Mouse (Mus musculus): ENCODE data around the gene Smad3.

Gene Smad3

DNA sequence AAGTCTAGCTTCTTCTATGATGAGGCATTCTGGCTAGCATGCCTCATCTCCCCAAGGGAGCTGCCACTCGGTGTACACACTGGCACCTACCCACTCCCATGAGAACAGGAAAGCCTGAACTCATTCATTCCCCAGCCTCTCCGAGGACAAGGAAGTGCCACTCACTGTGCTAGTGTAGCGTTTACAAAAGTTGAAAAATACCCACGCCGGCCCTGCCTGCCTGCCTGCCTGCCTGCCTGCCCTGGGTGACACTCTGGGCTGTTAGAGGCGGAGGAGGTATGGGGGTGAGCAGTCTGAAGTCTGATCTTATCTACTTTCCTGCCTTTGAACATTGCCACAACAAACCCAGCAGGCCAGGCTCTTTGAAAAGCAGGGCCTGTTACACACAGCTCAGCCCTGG, 37.1 kb downstream of the Smad3 start:
- peak in 1 of 2 experiments; percentile 56 for DNase-seq (ENCODE audit: low spot score in 2 of 2)

DNA sequence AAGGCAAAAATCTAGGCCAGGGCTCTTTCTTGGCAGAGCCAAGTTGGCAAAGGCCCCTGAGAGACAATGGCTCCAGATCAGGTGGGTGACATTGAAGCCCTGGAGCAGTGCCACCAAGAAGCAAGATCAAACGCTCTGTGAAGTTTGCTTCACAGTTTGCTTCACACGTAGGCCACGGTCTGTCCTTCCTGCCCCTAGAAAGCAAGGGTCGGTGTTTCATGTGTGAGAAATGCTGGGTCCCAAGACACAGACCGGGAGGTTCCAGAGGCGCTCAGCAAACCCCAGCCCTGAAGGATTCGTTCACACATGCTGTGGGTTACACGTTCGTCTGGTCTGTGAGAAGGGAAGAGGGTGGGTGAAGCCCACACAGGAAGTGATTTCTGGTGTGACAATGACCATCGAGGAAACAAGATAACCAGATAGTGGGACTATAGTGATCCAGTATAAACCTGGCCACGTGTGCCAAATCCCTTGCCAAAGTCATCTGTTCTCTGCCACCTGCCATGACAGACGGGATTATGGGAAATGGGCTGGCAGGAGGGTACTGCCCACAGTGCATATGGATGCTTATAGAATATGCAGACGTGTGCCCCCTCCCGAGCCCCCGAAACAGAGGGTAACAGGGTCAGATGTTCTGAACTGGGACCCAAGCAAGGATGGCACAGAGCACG, 37.9 kb downstream of the Smad3 start:
- DNase-seq (ENCODE audit: low spot score in 2 of 2) = no peak

DNA sequence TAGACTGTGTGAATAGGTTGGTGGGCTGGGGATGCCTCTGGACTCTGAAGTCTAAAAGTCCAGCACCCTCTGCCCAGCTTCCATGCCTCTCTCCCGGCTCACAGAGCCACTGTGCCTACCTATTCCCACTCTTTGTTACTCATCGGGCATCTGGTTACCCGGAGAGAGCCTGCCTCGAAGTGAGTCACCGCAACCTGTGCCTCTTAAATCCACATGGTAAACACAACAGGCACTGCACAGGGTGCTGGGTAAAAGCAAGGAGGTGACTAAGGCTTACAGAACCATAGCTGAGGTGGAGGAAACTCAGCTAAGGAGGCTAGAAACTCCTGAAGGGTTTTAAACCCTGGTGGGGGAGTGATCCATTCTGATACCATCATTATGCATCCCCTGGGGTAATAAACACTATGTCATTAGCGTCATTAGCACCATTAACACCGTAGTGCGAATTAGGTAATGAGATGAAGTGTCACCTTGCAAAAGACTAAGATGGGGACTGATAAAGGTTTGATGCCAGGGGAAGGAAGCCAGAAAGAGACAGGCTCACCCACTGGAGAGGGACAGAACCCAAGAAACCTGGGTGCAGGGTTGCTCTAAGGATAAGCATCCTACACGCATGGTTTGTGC, 38.9 kb downstream of the Smad3 start:
- no peak for DNase-seq (ENCODE audit: low spot score in 2 of 2)

DNA sequence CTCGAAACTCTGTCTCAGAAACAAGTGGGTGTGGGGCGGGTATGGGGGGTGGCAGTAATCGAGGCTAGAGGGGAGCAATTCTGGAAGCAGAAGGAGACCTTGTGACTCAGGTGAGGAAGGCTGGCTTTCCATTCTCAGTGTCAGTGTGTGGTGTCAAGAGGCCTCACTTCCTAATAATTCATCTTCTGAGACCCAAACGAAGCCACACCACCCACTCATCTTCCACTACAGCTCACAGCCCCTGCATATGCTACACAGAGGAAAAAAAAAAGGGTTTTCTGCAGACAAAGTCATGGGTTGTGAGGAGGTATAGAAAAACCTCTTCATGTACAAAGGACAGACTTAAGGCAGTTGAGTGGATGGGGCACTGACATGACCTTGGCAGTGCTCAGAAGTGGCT, 39.6 kb downstream of the Smad3 start:
- no peak for DNase-seq (ENCODE audit: low spot score in 2 of 2)

DNA sequence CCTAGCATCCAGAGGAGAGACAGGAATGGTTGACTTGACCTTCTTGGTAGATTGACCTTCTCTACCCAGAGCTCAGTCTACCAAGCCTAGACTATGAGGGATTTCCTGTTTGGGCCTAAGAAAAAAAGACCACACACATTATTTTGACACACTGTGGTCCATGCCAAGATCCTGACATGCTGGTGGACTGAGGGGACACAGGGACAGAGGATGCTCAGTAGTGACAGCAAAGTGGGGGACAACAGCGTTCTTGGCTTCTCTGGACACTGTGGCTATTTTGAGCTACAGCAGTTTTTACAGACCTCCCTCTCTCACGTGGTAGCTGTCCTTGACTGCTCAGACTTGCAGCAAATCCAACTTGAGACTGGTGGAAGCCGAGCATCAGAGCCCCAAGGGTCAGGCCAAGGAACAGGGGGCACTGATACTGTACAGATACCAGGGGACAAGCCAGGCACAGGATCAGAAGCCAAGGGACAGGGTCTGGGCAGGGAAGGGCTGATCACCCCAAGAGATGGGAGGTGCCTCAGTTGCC, 40.3 kb downstream of the Smad3 start:
- no peak for DNase-seq (ENCODE audit: low spot score in 2 of 2)

DNA sequence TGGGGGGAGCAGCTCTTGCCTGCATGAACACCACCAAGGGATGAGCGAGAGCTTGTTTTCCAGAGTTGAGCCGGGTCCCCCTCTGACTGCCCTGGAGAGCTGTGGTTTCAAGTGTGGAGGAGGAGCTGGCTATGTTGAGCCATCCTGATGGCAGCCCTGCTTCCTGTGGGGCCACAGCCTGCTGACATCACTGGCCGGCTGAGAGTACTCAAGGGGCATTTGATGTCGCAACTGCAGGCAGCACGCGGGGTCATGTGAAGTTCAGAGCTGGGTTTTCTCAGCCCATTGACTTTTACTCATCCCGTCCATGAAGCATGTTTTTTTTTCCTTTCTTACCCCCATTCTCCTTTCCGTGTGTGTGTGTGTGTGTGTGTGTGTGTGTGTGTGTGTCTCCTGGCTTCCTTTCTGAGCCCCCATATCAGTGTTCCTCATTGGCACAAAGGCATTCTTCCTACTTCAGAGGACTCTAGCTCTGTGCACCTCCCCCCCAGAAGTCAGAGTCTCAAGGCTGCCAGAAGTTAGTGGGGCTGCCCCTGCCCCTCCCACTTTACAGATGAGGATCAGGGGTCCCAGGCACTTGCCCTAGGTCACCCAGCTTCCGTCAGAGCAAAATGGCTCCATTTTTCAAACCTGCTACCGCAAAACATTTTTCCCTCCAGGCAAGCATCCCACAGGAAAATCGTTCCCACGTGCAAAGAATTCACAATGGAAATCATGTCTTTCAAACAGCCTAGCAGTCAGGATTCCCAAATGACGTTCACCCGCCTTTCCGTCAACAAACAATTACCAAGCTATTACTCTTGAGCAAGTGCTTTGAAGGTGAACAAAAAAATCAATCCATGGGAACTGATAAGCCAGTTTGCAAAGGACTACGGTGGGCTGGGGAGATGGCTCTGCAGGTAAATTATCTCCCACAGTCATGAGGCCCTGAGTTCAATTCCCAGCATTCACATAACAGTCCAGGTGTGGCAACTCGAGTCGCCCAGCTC, 41.4 kb downstream of the Smad3 start:
- DNase-seq (ENCODE audit: low spot score in 2 of 2) = peak; percentile 51 to 82

DNA sequence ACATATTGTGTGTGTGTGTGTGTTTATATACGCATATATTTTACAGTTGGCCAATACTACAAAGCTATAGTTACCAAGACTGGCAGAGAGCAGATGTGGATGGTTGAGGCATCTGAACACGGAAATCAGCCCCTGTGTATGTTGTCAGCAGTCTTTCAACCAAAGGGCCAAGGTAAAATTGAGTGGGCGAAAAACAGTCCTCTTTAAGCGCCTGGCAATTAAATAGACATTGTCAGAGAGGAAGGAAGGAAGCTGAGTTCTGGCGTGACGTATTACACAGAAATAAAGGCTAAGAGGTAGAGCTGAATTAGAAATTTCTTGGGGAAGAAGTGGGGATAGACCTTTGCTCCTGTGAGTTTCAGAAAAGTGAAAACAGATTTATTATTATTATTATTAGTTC, 43.2 kb downstream of the Smad3 start:
- no peak for DNase-seq (ENCODE audit: low spot score in 2 of 2)

DNA sequence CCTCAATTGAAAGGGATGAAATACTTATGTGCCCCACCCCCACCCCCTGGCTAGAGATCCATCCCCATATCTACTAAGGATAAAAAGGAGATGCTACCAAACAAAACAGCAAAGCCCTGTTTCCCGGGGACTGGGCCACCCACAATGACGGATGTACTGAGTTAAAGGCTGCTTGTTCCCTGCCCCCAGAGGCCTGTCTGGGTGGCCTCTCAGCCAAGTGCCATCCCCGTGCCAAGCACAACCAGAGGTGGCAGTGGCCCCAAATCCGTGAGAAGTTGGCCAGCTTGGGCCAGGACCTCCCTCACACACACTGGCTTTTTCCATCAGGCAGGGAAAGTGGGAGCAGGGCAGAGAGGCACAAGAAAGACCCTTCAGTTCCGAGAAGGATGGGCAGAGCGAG, 45.0 kb downstream of the Smad3 start:
- no peak for DNase-seq (ENCODE audit: low spot score in 2 of 2)

DNA sequence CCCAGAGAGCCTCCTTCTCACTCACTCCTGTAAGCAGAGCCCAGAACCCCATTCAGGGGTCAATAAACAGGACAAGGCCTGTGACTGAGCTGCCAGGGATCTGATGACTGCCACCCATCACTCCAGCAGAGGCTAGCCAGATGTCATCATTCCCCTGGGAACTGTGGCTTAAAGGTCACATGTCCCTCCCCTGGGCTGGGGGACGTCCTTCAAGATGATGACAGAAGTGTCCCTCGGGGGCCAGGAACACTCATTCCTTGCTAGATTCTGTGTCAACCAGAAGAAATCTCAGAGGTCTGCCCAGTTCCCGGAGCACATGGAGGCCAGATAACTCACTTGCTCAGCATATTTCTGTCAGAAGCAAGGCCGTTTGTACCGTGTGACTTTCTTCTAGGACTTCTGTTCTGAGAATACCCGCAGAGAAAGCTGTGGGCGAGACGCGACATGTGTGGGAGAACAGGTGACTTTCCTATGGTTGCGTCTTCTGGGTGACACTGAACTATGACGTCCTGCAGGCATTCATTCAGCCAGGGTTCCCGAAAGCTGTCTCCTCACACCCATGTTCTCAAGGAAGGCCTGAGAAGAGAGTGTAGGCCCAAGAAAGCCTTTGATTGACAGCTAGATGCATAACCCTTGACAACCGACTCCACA, 46.1 kb downstream of the Smad3 start:
- DNase-seq (ENCODE audit: low spot score in 2 of 2) = no peak

DNA sequence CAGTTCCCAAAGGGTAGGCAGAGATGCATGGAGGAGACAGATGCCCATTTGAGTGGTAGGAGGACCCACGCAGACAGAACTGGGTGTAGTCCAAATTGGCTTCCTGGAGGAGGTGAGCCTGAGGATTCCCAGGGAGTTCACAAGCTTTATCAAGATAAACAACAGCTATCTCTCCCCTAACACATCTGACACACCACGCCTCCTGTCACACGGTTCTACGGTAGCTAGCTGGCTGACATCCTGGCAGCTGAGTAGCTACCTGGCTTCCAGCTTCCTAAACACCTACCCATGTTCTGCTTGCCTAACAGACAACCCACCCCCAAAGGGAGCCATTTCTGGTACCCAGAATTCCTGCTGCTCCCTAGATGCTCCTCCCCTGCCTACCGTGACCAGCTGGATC, 47.9 kb downstream of the Smad3 start:
- DNase-seq (ENCODE audit: low spot score in 2 of 2) = no peak

DNA sequence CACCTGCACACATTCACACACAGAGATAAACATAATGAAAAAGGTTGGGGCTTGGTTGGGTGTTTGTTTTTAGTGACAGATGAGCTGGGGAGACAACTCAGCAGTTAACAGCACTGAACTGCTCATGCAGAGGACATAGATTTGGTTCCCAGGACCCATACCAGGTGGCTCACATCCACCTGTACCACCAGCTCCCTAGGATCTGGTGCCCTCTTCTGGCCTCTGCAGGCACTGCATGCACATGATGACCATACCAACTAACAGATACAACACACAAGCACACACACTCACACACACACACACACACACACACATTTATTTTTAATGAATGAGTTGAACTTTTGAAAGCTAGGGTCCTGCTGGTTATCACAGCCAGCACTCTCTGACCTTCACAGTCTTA, 48.5 kb downstream of the Smad3 start:
- no peak for DNase-seq (ENCODE audit: low spot score in 2 of 2)

DNA sequence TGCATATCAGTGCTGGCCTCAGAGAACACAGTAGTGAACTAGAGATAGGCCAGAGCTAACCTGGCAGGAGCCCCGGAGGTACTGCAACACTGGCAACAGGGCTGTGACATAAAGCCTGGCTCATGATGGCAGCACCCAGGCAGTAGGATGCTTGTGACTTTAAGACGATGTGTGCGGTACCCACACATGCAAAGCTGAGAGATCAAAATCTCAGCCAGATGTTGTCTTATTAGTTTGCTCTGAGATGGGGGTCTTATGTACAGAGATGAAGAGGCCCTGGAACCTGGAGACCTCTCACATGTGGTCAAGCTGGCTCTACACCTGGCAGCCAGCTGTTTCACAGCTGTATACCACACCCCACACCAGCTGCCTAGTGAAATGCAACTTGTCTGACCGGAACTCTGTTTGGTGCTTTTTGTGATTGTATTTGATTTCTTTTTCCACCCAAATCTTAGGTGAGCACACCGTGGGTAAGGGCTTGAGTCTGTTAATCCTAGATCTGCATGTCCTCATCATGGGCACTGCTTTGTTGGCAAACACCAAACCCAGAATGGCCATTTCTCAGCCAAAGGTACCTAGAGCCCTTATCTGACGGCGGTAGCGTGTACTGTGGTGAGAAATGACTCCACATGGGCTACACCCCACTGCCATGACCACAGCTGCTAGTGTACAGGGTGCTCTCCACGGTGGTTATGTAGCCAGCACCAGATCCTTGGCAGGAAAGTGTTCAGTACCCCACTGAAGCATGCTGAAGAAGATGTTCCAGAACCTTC, 49.8 kb downstream of the Smad3 start:
- DNase-seq (ENCODE audit: low spot score in 2 of 2) = no peak

DNA sequence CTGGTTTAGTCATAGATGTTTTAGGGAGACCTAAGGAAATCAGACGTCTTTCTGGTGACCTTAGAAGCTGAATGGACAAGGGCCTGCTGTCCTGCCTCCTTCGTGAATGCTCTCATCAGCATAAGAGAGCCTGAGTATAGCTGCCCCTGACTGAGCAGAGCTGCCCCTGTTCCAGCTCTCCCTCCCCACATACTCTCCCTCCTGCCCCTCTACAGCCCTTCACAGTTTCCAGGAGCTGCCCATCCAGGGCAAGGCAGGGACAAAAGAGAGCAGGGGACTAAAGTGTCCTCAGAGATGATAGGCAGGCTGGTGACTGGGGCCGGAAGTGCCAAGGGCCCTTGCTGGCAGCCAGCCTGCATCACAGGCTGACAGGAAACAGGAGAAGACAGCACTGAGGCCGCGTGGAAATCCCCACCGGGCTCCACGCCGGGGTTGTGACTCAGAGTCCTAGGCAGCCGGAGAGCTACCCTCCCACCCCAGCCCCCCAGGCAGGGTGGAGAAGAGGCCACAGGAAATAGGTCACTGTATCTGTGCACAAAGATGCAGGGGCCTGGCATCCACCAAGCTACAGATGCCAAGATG, 51.6 kb downstream of the Smad3 start:
- peak in 1 of 2 experiments; percentile 62 for DNase-seq (ENCODE audit: low spot score in 2 of 2)

DNA sequence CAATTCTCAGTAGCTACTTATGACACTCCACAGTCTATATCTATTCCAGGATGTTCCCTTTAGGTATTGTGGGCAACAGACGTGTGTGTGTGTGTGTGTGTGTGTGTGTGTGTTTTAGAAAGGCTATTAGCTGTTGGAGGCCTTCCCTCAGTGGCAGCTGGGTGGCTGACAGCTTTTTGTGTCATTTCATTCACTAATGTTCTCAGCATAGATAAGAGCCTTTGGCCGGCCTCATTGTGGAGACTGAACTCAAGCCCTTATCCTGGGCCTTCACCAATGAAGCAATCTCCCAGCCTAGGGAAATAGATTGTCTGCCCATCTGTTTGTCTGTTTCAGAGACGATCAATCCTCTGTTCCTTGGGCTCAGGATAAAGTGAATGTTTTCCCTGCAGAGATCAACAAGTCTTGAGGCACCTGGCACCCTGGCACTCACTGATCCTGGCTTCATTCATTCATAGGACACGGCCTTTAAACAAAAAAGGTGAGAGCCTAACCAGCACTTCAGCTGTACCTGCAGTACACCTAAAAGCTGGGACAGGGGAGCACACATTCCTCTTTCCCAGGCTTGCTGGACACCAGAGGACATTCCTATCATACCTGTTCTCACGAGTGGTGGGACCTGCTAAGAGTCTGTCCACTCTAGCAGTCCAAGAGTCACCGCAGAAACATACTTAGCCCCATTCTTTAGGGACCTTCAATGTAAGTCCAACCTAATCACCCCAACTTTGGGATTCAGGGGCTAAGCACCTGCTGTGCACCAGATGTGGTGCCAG, 52.6 kb downstream of the Smad3 start:
- no peak for DNase-seq (ENCODE audit: low spot score in 2 of 2)

DNA sequence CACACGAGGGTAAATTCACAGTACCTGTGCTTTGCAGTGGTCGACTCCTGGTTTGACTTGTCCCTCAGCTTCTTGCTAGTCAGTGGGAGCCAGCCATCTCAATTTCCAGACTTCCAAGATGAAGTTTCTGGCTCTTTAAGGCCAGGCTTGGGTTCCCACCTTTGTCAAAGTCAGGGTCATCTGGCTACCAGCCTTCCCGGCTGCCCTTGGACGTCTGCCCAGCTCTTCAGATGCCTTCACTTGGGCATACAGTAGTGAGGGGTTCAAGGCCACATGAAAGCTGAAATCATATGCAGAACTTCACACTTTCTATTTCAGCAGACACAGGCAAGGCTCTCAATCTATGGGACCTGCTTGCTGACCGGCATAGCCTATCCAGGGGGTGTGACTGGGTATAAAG, 53.7 kb downstream of the Smad3 start:
- no peak for DNase-seq (ENCODE audit: low spot score in 2 of 2)

DNA sequence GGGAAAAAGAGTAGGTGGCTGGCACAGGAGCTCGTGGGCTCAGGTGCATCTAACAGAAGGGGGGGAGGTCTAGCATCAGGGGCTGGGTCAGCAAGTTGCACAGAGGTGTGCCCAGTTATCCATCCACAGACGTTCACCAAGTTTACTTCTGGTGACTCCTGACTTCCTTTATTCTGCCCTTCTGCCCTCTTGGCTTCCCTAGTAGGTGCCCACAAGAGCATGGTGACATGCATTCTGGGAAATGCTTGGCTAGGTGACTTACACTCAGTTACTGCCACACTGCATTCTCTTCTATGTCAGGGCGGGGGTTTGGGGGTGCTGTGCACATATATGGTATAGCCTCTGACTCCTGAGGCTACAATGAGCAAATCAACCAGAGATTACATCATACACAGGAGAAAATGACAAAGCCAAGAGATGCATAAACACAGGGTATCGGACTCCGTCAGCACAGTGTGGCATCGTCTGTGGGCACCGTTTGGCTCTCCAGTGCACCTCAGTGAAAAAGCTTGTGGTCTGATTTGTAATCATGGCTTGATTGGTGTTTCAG, 54.5 kb downstream of the Smad3 start:
- DNase-seq (ENCODE audit: low spot score in 2 of 2) = no peak

DNA sequence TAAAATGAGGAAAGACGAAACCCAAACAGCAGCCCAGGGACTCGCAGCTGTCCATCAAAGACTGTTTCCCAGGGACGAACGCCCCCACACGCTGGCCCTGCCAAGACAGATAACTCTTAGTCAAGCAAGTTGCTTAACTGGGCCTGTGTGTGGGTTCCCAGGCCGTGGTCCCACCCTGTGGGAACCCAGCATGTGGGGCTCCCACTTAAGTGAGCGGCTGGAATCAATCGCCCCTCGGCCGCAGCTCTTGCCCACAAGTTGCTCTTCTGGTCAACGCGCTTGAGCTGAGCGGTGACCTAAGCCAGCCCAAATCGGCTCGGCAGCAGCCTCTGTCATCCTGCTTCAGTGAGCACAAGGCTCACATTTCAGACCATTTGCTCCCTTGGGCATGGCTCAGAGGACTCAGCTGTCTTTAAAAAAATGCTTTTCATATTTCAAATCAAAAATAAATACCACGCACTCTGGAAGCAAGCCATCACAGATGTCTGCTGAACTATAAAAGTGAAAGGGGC, 55.2 kb downstream of the Smad3 start:
- no peak for DNase-seq (ENCODE audit: low spot score in 2 of 2)

DNA sequence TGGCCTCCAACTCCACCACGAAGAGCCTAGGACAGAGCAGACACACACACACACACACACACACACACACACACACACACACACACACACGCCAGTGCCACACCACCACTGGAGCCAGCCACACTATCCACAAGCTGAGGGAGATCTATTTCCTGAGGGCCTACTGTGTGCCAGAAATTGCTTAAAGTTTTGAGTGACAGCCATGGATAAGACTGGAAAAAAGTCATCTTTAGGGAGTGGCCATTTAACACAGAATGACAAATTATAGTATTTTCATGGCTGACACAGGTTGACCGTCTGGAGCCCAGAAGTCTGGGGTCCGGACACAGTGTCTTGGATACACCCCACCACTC, 55.9 kb downstream of the Smad3 start:
- no peak for DNase-seq (ENCODE audit: low spot score in 2 of 2)

DNA sequence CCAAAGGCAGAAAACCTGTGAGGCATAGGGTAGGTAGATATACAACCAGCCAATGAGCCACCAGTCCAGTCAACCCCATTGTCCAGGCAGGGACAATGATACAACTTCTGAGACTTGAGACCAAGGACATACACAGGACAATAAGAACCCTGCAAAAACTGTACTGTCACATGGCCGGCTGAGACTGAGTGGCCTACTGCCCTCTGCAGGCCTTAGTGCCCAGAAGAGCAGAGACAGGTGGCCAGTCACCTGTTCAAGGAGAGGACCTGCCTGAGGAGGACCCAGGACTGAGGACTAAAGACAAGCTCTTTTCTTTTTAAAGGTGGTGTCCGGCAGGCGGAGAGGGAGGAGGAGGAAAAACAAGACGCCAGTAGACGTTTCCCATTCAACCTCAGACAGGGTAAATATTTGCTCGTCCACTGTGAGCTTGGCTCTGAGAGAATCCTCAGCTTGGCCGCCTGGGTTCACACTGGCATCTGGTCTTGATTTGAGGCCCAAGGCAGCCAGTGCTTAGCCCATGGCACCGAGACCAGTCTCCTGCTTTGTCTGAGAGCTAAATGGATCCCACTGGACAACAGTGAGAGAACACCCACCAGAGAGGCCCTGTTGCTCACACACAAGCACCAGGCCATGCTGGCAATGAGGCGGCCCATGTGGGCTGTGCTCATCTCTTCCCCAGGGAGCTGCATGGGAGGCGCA, 56.4 kb downstream of the Smad3 start:
- no peak for DNase-seq (ENCODE audit: low spot score in 2 of 2)
